Mouse (Mus musculus) thymus, postnatal 14 days (tissue): ENCODE results near the gene Rorc.

Source experiments
- DNase-seq: peaks from one replicate; pipeline ENCODE4 v3.0.0; 2021

Rorc gene

DNA sequence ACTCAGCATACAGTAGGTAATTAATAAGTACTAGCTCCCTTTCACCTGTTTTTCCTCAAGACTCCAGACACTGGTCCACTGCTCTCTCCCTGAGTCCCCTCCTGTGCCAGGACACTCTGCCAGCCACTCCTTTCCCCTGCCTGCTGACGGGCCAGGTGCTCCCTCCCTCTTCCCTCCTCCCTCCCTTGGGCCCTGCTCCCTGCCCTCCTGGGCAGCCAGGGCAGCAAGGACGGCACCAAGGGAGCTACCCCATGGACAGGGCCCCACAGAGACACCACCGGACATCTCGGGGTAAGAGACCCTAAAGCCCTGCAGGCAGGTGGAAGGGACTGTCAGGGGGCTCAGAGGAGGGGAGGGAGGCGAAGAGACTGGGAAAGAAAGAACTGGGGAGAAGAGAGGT is at the start of gene Rorc:
Rorc (plus strand) TSS at position 154 of the 400 bp plus-strand sequence.
- peak; percentile 24 for DNase-seq

DNA sequence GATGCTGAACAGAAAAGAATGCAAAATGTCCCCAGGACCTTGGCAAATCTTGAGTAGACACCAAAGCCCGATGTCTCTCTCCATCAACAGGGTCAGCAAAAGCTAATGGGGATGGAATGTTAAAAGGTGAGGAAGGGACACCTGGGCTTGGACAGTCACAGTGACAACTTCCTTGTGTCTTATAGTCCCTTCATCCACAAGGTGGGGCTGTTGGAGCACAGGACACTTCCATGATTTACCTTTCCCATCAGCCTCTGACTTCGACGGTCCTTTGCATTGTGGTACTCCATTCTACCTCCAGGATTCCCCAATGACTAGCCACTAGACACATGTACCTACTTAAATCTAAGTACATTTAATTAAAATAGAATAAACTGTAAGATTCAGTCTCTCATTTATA is 43.9 kb upstream of the Rorc start:
- peak; percentile 42 for DNase-seq

DNA sequence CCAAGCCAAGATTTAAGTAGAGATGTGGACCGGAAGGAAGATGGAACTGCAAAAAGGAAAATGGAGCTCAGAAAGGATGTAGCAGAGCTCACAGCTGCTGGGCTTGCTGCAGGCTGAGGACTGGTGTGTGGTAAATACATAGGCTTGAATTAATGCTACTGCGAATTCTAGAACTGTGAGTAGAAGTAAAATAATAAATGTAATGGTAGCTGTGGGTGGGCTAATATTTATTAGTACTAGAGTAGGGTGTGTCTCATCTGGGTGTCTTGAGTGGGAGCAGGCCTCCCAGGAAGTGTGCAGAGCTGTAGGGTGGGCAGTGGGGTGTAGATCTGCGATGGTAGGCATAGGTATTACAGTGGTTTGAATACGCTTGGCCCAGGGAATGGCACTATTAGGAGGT is 38.2 kb upstream of the Rorc start:
- no peak for DNase-seq

DNA sequence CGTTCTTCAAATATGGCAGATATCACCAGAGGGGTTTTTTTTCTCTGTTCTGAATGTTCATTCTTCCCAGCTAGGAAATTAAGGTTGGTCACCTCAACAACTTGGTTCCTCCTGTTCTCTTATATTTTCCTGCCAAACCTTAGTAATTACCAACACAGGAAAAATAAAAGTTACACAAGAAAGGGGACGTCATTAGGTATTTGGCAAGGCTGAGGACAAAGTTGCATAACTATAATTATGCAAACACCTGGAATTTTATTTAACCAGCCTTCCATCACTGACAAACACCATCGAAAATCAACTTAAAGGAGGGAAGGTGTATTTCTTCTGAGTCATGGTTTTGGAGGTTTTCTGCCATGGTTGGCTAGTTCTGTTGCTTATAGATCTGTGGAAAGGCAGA is 34.1 kb upstream of the Rorc start:
- no peak for DNase-seq

DNA sequence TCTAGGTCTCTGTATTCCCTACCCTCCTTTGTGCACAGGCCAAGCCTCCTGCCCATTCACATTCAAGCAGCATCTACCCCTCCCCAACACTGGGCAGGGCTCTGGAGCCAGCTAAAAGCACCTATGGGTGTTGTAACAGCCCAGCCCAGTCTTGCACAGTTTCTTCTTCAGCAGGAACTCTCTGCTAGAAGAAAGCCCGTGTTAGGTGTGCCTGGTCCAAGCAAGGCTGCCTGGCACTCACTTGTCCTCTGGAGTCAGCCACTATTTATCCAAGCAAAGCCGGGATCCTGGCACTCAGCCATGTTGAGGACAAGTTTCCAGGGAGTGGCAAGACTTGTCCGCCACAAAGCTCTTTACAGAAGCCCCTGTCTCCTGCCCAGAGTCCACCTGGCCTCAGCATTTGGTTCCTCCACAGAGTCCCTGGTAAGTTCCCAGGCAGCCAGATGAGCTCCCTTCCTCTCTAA is 30.6 kb upstream of the Rorc start, which contains the start of gene Them5:
Them5 (plus strand) TSS at position 141 of the 464 bp plus-strand sequence.
- no peak for DNase-seq

DNA sequence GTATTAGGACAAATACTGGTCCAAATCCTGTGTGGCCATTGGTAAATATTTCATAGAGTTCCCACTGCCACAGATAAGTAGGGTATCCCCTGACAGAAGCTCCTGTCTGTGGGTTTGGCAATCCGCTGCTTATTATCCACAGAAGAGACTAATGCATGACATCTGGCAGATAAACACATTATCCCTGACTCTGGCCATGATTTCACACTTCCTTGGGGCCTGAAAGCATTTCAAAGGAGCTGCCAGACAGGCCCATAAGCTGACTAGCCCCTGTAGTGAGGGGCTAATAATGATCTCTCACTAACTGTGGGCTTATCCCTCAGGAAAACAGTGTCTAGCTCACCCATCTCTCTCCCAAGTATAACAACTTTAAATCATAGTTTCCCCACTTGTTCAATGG is 30.0 kb upstream of the Rorc start:
- no peak for DNase-seq

DNA sequence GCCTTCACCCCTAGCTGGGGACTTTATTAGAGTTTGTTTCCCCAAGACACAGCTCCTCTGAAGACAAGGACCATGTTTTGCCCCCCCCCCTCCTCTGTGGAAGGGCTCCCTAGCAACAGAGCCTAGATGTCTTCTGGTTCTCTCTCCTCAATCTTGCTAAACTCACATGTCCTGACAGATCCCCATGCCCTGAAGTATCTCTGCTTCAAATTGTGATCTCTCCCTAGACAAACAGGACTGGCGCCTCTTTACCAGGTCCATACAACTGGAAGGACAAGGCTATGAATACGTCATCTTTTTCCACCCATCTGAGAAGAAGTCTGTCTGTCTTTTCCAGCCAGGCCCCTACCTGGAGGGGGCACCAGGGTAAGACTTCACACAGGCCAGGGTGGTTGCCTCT is 28.4 kb upstream of the Rorc start:
- no peak for DNase-seq

DNA sequence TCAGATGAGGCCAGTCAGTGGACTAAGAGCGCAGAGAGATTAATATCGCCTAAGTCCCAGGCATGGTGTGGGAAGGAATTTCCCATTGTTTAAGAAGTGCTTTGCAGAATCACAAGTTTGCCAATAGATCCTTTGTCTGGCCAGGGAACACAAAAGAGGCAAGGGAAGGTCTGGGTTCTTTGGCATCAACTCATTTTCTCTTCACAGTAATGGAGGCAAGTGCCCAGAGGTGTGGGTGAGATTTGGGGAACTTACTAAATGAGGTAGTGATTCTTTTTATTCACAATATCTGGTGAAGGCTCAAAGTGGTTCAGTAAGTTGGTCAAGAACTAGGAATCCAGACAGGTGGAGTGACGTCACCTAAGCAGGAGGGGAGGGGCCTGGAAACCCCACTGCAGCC is 27.7 kb upstream of the Rorc start:
- DNase-seq: no peak

DNA sequence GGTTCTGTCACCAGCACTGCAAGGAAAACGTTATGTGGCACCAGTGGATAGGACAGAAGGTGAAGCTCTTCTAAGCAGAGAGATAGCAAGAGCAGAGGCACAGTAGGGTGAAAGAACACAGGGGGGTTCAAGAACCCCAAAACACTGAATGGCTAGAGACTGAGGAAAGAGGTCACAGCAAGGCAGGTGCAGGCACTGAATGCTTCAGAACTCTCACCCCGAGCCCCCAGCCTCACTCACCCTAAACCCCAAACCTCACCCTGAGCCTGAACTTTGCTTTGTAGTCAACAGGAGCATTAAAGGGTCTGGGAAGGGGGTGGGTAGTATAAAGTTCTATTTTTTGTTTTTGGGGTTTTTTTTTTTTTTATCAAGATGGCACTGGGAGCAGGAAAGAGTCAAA is 24.4 kb upstream of the Rorc start:
- DNase-seq: no peak

DNA sequence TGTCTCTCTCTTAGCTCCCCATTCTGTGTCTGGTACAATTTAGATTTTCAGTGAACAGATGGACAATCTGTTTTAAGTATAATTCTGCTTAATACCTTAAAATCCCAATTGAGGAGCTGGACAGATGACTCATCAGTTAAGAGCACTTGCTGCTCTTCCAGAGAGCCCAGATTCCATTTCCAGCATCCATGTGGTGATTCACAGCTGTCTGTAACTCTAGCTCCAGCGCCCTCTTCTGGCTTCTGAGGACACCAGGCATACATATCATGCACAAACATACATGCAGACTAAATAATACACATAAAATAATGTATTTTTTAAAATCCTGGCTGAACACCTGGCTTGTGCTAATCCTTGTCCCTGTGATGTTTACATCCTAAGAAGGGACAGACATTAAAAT is 11.8 kb upstream of the Rorc start:
- DNase-seq: peak; percentile 51

DNA sequence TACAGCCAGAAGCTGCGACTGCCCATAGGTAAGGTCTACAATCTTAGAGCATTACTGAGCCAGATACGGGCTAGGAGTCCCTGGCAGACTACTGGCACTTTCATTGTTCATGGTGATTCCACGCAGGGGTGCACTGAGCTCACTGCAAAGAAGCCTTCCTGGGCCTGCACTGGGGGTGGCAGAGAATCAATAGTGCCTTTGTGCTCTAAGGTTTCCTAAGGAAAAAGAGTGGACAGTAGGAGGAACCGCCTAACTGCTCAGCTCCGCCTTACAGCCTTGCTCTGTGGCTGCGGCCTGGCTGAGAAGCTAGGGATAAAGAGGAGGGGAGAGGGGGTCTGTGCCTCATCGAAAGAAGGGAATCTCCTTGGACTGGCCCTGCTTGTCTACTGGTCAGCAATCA is 10.5 kb upstream of the Rorc start, which contains the start of gene C2cd4d:
C2cd4d (plus strand) TSS at position 301 of the 400 bp plus-strand sequence.
- no peak for DNase-seq

DNA sequence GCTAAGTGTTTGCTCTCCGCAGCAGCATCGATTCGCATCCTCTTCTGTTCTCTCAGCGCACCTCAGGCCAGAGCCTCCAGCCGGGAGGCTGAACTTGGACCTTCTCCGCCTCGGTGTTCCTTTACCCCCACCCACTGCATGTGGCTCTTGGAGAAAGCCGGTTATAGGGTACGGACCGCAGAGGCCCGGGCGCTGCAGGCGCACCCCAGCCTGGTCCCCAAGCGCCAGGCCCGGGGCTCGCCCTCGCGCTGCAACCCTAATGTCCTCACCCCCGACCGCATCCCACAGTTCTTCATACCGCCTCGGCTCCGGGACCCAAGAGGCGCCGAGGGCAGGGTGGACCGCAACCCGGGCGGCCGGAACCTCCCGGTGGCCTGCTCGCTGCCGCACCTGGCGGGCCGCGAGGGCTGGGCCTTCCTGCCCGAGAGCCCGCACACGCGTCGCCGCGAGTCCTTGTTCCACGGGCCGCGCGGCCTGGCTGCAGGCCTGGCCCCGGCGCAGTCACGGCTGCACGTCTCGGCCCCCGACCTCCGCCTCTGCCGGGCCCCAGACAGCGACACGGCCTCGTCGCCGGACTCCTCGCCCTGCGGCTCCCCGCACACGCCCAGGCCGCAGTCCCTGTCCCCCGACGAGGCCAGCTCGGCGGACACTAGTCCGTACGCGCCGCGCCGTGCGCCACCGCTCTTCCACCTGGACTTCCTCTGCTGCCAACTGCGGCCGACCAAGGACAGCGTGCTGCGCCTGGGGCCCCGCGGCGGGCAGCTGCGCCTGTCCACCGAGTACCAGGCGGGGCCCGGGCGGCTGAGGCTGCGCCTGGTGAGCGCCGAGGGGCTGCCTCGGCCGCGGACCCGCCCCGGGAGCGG is 9.1 kb upstream of the Rorc start:
- DNase-seq: no peak

DNA sequence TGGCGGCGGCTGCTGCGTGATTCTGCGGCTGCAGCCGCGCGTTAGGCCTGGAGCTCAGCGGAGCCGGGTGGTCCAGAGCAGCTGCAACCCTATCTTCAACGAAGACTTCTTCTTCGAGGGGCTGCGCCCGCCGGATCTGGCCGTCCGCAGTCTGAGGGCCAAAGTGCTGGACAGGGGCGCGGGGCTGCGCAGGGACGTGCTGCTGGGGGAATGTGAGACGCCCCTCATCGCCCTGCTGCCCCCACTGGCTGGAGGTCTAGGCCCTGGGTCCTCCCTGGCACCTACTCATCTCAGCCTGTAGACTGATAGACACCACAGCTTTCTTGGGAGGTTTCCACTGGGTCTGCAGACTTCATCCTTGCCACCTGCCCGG is 8.5 kb upstream of the Rorc start:
- DNase-seq: no peak

DNA sequence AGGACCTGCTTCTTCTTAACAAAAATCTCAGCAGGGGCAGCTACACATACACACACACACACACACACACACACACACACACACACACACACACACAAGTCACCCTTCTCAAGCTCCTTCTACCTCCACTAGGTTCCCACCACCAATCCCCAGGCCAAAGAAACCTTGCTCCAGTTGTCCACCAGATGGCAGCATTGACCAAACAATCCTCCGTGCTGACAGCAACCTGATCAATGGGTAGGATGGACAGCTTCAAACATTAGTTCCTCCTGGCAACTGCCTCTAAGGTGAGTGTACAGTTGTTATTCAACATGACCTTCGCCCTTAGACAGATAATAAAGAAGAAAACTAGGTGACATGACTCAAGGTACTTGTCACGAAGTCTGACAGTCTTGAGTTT is 5.8 kb upstream of the Rorc start:
- DNase-seq: peak; percentile 85

DNA sequence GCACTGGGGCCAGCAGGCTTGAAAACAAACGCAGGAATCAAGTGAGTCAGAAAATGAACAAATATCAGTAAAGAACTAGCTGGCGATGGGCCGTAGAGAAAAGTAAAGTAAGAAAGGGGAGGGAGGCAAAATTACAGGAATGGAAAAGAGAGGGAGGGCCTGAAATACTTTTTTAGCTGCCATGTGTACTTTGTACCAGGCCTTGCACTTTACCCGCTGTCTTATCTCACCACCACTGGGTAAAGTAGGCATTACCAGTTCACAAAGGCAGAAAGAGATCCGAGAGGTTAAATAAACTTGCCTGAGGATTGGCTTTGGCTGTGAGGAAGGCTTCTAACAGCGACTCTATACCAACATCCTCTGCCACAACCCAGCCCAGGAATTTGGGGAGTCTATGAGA is 5.1 kb upstream of the Rorc start:
- DNase-seq: no peak

DNA sequence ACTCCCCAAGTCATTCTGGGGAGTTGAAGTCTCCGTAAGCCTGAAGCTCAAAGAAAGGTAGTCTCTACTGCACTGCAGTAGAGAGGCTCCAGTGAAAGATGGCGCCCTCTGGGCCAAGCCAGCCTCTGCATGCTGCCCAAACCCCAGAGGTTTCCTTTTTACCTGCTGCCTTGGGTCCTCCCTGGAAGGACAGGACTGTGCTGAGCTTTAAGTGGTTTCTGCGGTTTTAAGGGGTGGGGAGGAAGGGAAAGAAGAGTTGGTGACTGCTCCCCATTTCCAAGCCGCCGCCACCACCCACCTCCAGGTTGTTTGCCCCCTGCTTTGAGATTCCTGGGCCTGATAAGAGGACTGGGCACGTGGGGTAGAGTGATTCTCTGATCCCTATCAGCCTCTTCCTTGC is 4.0 kb upstream of the Rorc start:
- DNase-seq: peak; percentile 51

DNA sequence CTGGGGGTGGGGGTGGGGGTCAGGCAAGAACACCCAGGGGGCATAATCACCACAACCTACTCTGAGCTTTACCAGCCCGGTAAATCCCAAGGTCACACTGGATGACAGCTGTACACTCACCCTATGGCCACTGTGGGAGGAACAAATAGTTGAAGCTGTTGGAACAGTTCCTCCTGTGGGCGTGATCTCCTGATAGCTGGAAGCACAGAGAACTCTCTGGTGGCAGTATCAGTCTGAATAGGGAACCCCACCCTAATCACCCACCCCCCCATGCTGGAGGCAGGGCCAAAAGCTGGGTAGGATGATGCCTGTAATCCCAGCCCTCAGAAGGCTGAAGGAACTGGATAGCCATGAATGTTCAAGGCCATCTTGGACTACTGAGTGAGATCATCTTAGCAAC is 2.9 kb upstream of the Rorc start:
- DNase-seq: no peak

DNA sequence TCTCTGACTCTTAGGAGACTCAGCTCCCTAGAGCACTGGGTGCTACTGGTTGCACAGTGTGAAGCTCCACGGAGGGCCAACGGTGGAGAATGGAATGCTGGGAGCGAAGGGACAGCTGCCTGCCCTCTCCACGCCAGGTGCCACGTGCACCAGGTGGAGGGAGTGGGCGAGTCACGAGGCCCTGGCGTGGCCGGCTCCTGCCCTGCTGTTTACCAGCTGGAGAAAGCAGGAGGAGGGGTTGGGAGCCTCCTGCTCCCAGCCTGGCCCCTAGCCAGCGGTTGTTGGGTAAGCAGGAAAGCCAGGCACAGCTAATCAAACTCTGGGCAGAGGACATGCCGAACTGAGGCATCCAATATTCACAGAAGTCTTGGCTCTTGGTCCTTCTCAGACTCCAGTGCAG is 957 bp upstream of the Rorc start:
- no peak for DNase-seq

DNA sequence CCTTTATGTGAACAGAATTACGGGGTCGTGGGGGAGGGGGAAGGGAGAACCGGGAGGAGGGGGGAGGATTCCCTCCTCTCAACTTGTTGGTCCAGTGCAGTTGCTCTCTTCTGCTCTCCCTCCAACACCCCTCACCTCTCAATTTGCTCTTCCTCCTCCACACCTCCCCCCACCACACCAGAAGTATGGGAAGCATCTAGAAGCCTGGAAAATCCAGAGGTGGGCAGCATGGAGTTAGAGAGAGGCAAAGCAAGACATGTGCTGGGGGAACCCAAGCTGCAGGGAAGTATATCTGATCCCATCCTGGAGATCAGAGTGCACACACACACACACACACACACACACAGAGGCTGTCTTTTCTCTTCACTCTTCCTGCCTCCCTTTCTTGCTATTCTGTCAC is 556 bp upstream of the Rorc start:
- DNase-seq: no peak

DNA sequence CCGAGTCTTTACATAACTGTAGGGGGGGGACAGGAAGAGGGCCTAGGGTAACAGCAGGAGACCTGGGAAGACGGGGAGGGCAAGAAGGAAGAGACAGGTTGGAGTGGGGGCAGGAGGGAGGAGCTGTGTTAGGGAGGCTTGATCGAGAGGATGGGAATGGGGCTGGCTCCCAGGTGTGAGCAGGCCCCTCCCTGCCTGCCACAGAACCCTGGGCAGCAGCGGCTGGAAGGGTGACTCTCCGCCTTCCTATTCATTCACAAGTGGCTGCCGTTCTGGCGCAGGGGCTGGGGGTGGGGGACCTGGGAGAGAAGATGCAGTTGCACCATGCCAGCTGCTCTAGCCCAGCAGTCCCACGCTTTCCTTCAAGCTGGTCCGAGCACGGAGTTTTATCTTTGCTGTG is 496 bp downstream of the Rorc start:
- DNase-seq: peak; percentile 45

DNA sequence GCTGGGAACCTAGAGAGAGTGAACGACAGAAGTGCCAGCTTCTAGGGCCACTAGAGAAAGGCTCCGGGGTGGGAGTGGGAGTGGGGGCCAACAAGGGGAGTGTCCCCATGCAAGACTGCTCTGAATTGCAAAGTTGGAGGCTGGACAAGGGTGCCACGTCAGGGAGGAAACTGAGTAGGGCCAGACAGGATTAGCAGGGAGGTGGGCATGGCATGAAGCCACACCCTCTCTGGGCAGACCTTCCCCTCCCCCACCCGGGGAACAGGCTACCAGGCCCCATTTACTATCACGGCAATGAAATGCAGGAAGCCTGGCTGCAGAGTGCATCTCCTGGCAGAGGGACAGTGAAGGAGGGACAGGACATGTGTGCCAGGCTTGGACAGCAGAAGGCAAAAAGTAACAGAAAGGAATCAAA is 1.0 kb downstream of the Rorc start:
- DNase-seq: peak; percentile 70

DNA sequence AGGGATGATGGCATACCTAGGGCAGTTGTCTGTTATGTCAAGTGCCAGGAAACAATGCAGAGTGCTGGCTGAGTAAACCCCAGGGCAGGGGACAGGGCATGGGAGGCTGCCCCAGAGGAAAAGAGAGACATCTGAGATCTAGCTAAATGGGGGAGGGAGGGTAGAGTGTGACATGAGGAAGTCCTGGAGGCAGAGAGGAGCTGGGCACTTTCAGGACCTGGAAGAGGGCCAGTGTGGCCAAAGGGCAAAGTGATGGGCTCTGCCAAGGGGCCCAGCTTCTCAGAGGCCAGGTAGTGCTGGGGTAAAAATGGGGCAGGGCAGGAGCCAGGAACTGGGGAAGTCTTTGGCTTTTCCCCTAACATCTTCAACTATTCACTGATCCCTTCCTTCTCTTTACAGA is 2.0 kb downstream of the Rorc start:
- DNase-seq: peak; percentile 40

DNA sequence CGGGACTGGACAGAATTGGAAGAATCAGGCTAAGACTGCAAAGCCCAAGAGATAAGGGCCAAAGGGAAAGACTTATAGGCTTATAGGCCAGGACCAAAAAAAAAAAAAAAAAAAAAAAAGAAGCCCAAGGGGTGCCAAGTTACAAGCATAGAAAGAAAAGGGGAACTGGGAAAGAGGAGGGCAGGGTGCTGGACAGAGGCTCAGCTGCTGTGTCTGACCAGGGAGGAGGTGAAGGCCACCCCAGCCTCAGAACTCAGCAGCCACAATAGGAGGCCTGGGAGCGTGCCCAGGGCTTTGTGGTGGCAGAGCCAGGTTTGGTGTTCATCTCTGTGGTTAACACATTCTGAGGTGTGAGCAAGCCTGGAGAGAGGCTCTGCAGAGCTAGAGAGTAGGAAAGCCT is 2.6 kb downstream of the Rorc start:
- peak; percentile 58 for DNase-seq

DNA sequence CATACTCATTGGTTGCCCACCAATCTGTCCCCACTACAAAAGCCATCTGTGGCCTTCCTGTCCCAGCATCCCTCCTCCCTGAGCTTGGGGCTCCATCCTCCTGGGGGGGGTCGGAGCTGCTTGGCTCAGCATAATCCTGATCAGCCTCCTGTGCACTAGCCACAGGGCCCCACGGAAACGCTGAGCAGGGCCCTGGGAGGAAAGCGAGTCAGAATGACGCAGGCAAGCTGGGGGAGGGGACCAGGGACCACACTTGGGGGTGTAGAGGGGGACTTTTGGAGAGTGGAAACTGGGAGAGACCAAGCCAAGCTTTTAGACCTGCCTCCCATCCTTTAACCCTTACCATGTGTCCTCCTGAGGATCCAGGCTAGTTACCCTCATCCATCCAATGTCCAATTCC is 3.3 kb downstream of the Rorc start:
- peak; percentile 88 for DNase-seq
